Mouse (Mus musculus) lung, postnatal 0 days (tissue): Measurements from ENCODE around the gene Gm8797.

Experiments
- CTCF ChIP-seq: IDR thresholded peaks from 2 replicates; pipeline ENCODE4 v1.5.1; 2016; ENCODE audit warnings: antibody characterized with exemption, mild to moderate bottlenecking
- EP300 ChIP-seq: IDR thresholded peaks from 2 replicates; pipeline ENCODE4 v1.6.1; 2016; ENCODE audit warnings: antibody characterized with exemption, mild to moderate bottlenecking, control low read depth

DNA sequence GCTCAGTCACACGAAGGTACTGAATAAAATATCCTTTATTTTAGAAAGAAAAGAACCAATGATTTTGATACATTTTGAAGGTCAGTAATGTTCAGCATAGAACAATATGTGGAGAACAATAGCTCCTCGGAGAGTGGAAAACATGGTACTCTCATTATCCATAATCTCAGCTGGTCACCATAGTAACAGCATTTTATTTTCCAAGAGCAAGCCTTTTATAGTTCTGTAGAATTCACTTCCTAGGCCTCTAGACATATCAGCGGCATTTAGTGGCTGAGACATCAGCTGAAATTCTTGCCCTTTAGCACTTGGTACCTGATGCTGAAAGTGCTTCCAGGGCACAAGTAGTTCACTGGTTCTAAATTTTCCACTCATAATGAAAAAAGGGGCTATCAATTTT, 15.7 kb downstream of the Gm8797 start:
- TF ChIP-seq EP300 = no peak
- TF ChIP-seq CTCF = no peak
